Mouse (Mus musculus) MEL (cell line): Measurements from ENCODE around the gene Lrrn4cl. TPM values are rescaled to one million over a fixed set of nuclear protein-coding genes. Genes with fewer than 3 reads are reported as not detected.

ENCODE experiments used
- DNase-seq: peaks from one replicate; pipeline ENCODE4 v3.0.0; 2011; ENCODE audit warnings: low read depth, low spot score
- H3K27ac ChIP-seq: 2 replicates; pipeline ENCODE4 v1.5.1; 2012; ENCODE audit warnings: low read depth, mild to moderate bottlenecking, control low read depth, low read length, moderate library complexity; ENCODE audit not compliant: control insufficient read depth
- H3K27me3 ChIP-seq, 2 experiments: fragments of 150-350 bp in 1 of 2; sonication (generic) in 1 of 2; 2 replicates each; pipeline ENCODE4 v1.6.1; 2012; ENCODE audit warnings: low read length in 2 of 2, mild to moderate bottlenecking in 2 of 2, improper control_type of control experiment in 1 of 2, moderate library complexity in 1 of 2; ENCODE audit not compliant: insufficient read depth in 2 of 2, control insufficient read depth in 1 of 2
- H3K36me3 ChIP-seq, 2 experiments: 2 replicates each; pipeline ENCODE4 v1.6.1; 2012 to 2014; ENCODE audit warnings: low read length in 2 of 2, improper control_type of control experiment in 1 of 2, inconsistent platforms in 1 of 2, mild to moderate bottlenecking in 1 of 2; ENCODE audit not compliant: insufficient read depth in 2 of 2, control insufficient read depth in 1 of 2
- H3K4me1 ChIP-seq, 2 experiments: fragments of 150-350 bp in 1 of 2; sonication (generic) in 1 of 2; 2 replicates each; pipeline ENCODE4 v1.6.1; 2012; ENCODE audit warnings: low read length in 2 of 2, improper control_type of control experiment in 1 of 2, mild to moderate bottlenecking in 1 of 2; ENCODE audit not compliant: insufficient read depth in 2 of 2, control insufficient read depth in 1 of 2
- H3K4me3 ChIP-seq, 2 experiments: fragments of 150-350 bp in 1 of 2; sonication (generic) in 1 of 2; 2 replicates each; pipeline ENCODE4 v1.5.1; 2012; ENCODE audit warnings: low read depth in 2 of 2, low read length in 2 of 2, mild to moderate bottlenecking in 2 of 2, moderate library complexity in 2 of 2, control low read depth in 1 of 2, improper control_type of control experiment in 1 of 2; ENCODE audit not compliant: control insufficient read depth in 1 of 2, insufficient read depth in 1 of 2
- H3K79me2 ChIP-seq: 2 replicates; pipeline ENCODE4 v1.6.1; 2012; ENCODE audit warnings: mild to moderate bottlenecking, low read length, moderate library complexity; ENCODE audit not compliant: control insufficient read depth, poor library complexity, insufficient read depth
- H3K9ac ChIP-seq: 2 replicates; pipeline ENCODE4 v1.6.1; 2012; ENCODE audit warnings: low read depth, mild to moderate bottlenecking, control low read depth, low read length, moderate library complexity; ENCODE audit not compliant: control insufficient read depth, poor library complexity, severe bottlenecking
- H3K9me3 ChIP-seq: fragments of 150-350 bp; sonication (generic); replicated peaks from 2 replicates; pipeline ENCODE4 v1.6.1; 2012; ENCODE audit warnings: mild to moderate bottlenecking, low read length, improper control_type of control experiment, moderate library complexity; ENCODE audit not compliant: insufficient read depth
- BHLHE40 ChIP-seq: IDR thresholded peaks from 2 replicates; pipeline ENCODE4 v1.6.1; 2012; ENCODE audit warnings: low read depth, mild to moderate bottlenecking, inconsistent platforms, low read length, improper control_type of control experiment, borderline replicate concordance
- CHD1 ChIP-seq: IDR thresholded peaks from 2 replicates; pipeline ENCODE4 v1.6.1; 2012; ENCODE audit warnings: low read depth, mild to moderate bottlenecking, inconsistent platforms, low read length, improper control_type of control experiment
- CHD2 ChIP-seq: IDR thresholded peaks from 2 replicates; pipeline ENCODE4 v1.6.1; 2011; ENCODE audit warnings: low read length, improper control_type of control experiment
- CTCF ChIP-seq, 3 experiments: IDR thresholded peaks in 2 of 3; conservative IDR thresholded peaks in 1 of 3; 2 replicates each; pipeline ENCODE4 v1.5.1; 2011 to 2012; ENCODE audit warnings: low read length in 3 of 3, low read depth in 2 of 3, mild to moderate bottlenecking in 2 of 3, improper control_type of control experiment in 1 of 3, inconsistent platforms in 1 of 3, mixed read lengths in 1 of 3, moderate library complexity in 1 of 3; ENCODE audit not compliant: control insufficient read depth in 1 of 3, insufficient read depth in 1 of 3, poor library complexity in 1 of 3, severe bottlenecking in 1 of 3
- E2F4 ChIP-seq: IDR thresholded peaks from 2 replicates; pipeline ENCODE4 v1.6.1; 2011; ENCODE audit warnings: low read depth, low read length, improper control_type of control experiment, borderline replicate concordance
- HCFC1 ChIP-seq: IDR thresholded peaks from 2 replicates; pipeline ENCODE4 v1.6.1; 2012; ENCODE audit warnings: low read depth, mild to moderate bottlenecking, inconsistent platforms, low read length, improper control_type of control experiment, moderate library complexity
- MAFK ChIP-seq: IDR thresholded peaks from 2 replicates; pipeline ENCODE4 v1.6.1; 2011; ENCODE audit warnings: low read depth, mild to moderate bottlenecking, low read length, improper control_type of control experiment, borderline replicate concordance
- MEF2A ChIP-seq: IDR thresholded peaks from 2 replicates; pipeline ENCODE4 v1.6.1; 2014; ENCODE audit warnings: low read depth, mild to moderate bottlenecking, inconsistent platforms, low read length, improper control_type of control experiment; ENCODE audit not compliant: poor library complexity, insufficient replicate concordance, severe bottlenecking; ENCODE audit errors: extremely low read depth
- MXI1 ChIP-seq: IDR thresholded peaks from 2 replicates; pipeline ENCODE4 v1.6.1; 2011; ENCODE audit warnings: mild to moderate bottlenecking, low read depth, low read length, improper control_type of control experiment
- MYB ChIP-seq: IDR thresholded peaks from 2 replicates; pipeline ENCODE4 v1.6.1; 2011; ENCODE audit warnings: mild to moderate bottlenecking, low read depth, low read length, improper control_type of control experiment
- MYC ChIP-seq: IDR thresholded peaks from 2 replicates; pipeline ENCODE4 v1.6.1; 2011; ENCODE audit warnings: low read depth, mild to moderate bottlenecking, low read length, improper control_type of control experiment, moderate library complexity
- NRF1 ChIP-seq: IDR thresholded peaks from 2 replicates; pipeline ENCODE4 v1.6.1; 2014; ENCODE audit warnings: low read depth, mild to moderate bottlenecking, inconsistent platforms, low read length, improper control_type of control experiment, moderate library complexity; ENCODE audit not compliant: poor library complexity, insufficient read depth, severe bottlenecking
- POLR2A ChIP-seq, 2 experiments: IDR thresholded peaks; 2 replicates each; pipeline ENCODE4 v1.6.1; 2011 to 2012; ENCODE audit warnings: low read length in 2 of 2, mild to moderate bottlenecking in 2 of 2, control low read depth in 1 of 2, improper control_type of control experiment in 1 of 2, low read depth in 1 of 2, moderate library complexity in 1 of 2; ENCODE audit not compliant: control insufficient read depth in 1 of 2, insufficient read depth in 1 of 2, poor library complexity in 1 of 2
- POLR2AphosphoS2 ChIP-seq: IDR thresholded peaks from 2 replicates; pipeline ENCODE4 v1.6.1; 2011; ENCODE audit warnings: low read length, improper control_type of control experiment
- RAD21 ChIP-seq: IDR thresholded peaks from 2 replicates; pipeline ENCODE4 v1.6.1; 2011; ENCODE audit warnings: mild to moderate bottlenecking, low read depth, low read length, improper control_type of control experiment
- RCOR1 ChIP-seq: IDR thresholded peaks from 2 replicates; pipeline ENCODE4 v1.6.1; 2012; ENCODE audit warnings: low read depth, mild to moderate bottlenecking, inconsistent platforms, low read length, improper control_type of control experiment
- SMC3 ChIP-seq: IDR thresholded peaks from 2 replicates; pipeline ENCODE4 v1.6.1; 2011; ENCODE audit warnings: low read depth, low read length, improper control_type of control experiment
- UBTF ChIP-seq: IDR thresholded peaks from 2 replicates; pipeline ENCODE4 v1.6.1; 2012; ENCODE audit warnings: low read depth, mild to moderate bottlenecking, inconsistent platforms, low read length, improper control_type of control experiment, moderate library complexity, borderline replicate concordance; ENCODE audit not compliant: insufficient read depth
- USF1 ChIP-seq: IDR thresholded peaks from 2 replicates; pipeline ENCODE4 v1.6.1; 2014; ENCODE audit warnings: low read depth, mild to moderate bottlenecking, inconsistent platforms, low read length, improper control_type of control experiment, moderate library complexity
- USF2 ChIP-seq, 2 experiments: IDR thresholded peaks; 2 replicates each; pipeline ENCODE4 v1.6.1; 2011 to 2012; ENCODE audit warnings: improper control_type of control experiment in 2 of 2, low read length in 2 of 2, borderline replicate concordance in 1 of 2, inconsistent platforms in 1 of 2, low read depth in 1 of 2, mild to moderate bottlenecking in 1 of 2; ENCODE audit not compliant: insufficient read depth in 1 of 2
- ZC3H11A ChIP-seq: IDR thresholded peaks from 2 replicates; pipeline ENCODE4 v1.6.1; 2012; ENCODE audit warnings: low read depth, mild to moderate bottlenecking, inconsistent platforms, low read length, improper control_type of control experiment
- ZKSCAN1 ChIP-seq: IDR thresholded peaks from 2 replicates; pipeline ENCODE4 v1.6.1; 2012; ENCODE audit warnings: low read depth, mild to moderate bottlenecking, inconsistent platforms, low read length, improper control_type of control experiment, moderate library complexity
- polyA plus RNA-seq, 2 experiments: library from polyadenylated mRNA; stranded (reverse) in 1 of 2; unstranded in 1 of 2; fragments of >175 nt in 1 of 2; fragments of >200 nt in 1 of 2; gene quantifications; 2 replicates each; pipeline versions ENCODE4 v1.2.1 to v1.2.4; 2012; ENCODE audit warnings: low replicate concordance in 2 of 2, low read depth in 1 of 2; ENCODE audit not compliant: insufficient read length in 2 of 2, insufficient read depth in 1 of 2, missing spikeins in 1 of 2
- total RNA-seq: library from RNA; depleted of rRNA; stranded (reverse); fragments of 300-350 nt; gene quantifications from 2 replicates; pipeline ENCODE4 v1.2.3, GENCODE M21; 2012

Gene Lrrn4cl
- total and polyA plus RNA-seq, 3 experiments = 0.15 to 0.54 TPM; not detected in 1

- no peak for TF ChIP-seq RCOR1
- peak; percentile 93 for TF ChIP-seq MXI1
- peak; percentile 62 for TF ChIP-seq HCFC1
- peak; percentile 87 to 91 for TF ChIP-seq POLR2A (IDR thresholded peaks at IDR 0.05; ENCODE audit: control insufficient read depth in 1 of 2, insufficient read depth in 1 of 2, low read depth in 1 of 2, low read length in 2 of 2, poor library complexity in 1 of 2)
- TF ChIP-seq ZC3H11A = no peak
- TF ChIP-seq NRF1 = peak; percentile 85
- no peak for TF ChIP-seq ZKSCAN1
- no peak for TF ChIP-seq CHD2
- TF ChIP-seq UBTF = 0 out of 2 replicates have a peak, but pooled peaks have one; percentile 52
- TF ChIP-seq E2F4 = peak; percentile 61; the same call in 1 of the 2 replicates
- TF ChIP-seq POLR2AphosphoS2 = peak; percentile 94
- no peak for TF ChIP-seq RAD21
- no peak for TF ChIP-seq MAFK
- TF ChIP-seq, all 39 proteins: peak for 23
Measured at GRCm38 (mm10) chr19:8819596-8820423, 30.8 kb upstream of the Lrrn4cl start, which contains the start of gene Hnrnpul2 (continued).

GRCm38 (mm10) chr19:8820424-8820956, 30.1 kb upstream of the Lrrn4cl start:
- Histone ChIP-seq H3K27me3 (no peaks in the 10 kb centered on the region), H3K4me1 (peaks cover 5 to 11% of the 10 kb centered on the region in 2 experiments; a peak in 3 of 4 replicates), H3K79me2 (peaks cover 56% of the 10 kb centered on the region), H3K36me3 (peaks cover 21 to 28% of the 10 kb centered on the region in 2 experiments), H3K9me3 (no peaks in the 10 kb centered on the region), H3K9ac (peak overlapping the region; percentile 93), H3K27ac (peak overlapping the region; percentile 98), H3K4me3 (peak overlapping the region; percentile 96 to 98)
- TF ChIP-seq MAFK = no peak
- TF ChIP-seq SMC3 = no peak
- no peak for TF ChIP-seq RAD21
- no peak for TF ChIP-seq CTCF (IDR thresholded peaks at IDR 0.05 in 2 of 3, conservative IDR thresholded peaks at IDR 0.05 in 1 of 3; ENCODE audit: control insufficient read depth in 1 of 3, insufficient read depth in 1 of 3, low read depth in 2 of 3, low read length in 3 of 3, poor library complexity in 1 of 3, severe bottlenecking in 1 of 3)
- peak; percentile 69; the same call in 1 of the 2 replicates for TF ChIP-seq UBTF
- no peak for TF ChIP-seq USF1
- TF ChIP-seq MXI1 = no peak
- no peak for TF ChIP-seq USF2 (IDR thresholded peaks at IDR 0.05; ENCODE audit: borderline replicate concordance in 1 of 2, insufficient read depth in 1 of 2, low read depth in 1 of 2, low read length in 2 of 2)
- TF ChIP-seq MYC = no peak
- peak; percentile 16; the same call in 1 of the 2 replicates for TF ChIP-seq CHD1
- TF ChIP-seq MEF2A = no peak
- TF ChIP-seq MYB = no peak
- no peak for TF ChIP-seq E2F4
- TF ChIP-seq POLR2A (IDR thresholded peaks at IDR 0.05; ENCODE audit: control insufficient read depth in 1 of 2, insufficient read depth in 1 of 2, low read depth in 1 of 2, low read length in 2 of 2, poor library complexity in 1 of 2) = peak in 1 of 2 experiments; percentile 34; a peak in 1 of 4 replicates
- TF ChIP-seq BHLHE40 = no peak
- DNase-seq = peak; percentile 66
